Mouse (Mus musculus) frontal cortex, postnatal 14 days (tissue): Measurements from ENCODE around the gene Armcx1.
"Not testable (repeated sequence)": the region's sequence is repeated elsewhere in the genome, so short reads cannot be mapped to it uniquely, and the experiment has no call there.

ENCODE experiments used
- DNase-seq, 2 experiments: peaks; one replicate each; pipeline ENCODE4 v3.0.0; 2022; ENCODE audit warnings: low spot score in 2 of 2

The Armcx1 gene

DNA sequence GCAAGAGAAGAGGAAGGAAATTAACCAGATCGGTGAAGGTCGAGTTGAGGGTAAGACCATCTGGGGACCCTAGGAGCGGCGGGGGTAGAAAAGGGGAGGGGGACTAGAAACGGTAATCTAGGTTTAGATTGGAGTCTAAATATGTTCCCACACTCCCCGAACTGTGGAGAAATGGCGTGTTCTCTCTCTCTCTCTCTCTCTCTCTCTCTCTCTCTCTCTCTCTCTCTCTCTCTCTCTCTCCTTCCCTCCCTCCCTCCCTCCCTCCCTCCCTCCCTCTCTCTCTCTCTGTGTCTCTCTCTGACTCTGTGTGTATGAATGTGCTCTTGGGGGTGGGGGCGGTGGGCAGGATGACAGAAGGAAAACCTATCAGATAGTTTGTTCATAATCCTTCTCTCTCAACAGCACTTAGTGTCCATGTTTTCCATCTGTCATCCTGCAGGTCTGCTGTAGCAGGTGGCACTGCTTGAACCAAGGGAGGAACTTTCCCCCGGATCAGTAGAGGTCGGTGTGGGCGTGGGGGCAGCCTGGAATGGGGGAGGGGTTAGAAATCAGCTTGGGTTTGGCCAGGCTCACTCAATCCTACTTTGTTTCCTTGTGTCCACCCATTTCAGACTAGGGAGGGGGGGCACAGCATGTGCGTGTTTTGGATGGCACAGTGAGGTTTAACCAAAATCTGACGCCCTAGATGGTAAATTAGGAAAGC is 39.7 kb downstream of the Armcx1 start:
- no peak for DNase-seq

DNA sequence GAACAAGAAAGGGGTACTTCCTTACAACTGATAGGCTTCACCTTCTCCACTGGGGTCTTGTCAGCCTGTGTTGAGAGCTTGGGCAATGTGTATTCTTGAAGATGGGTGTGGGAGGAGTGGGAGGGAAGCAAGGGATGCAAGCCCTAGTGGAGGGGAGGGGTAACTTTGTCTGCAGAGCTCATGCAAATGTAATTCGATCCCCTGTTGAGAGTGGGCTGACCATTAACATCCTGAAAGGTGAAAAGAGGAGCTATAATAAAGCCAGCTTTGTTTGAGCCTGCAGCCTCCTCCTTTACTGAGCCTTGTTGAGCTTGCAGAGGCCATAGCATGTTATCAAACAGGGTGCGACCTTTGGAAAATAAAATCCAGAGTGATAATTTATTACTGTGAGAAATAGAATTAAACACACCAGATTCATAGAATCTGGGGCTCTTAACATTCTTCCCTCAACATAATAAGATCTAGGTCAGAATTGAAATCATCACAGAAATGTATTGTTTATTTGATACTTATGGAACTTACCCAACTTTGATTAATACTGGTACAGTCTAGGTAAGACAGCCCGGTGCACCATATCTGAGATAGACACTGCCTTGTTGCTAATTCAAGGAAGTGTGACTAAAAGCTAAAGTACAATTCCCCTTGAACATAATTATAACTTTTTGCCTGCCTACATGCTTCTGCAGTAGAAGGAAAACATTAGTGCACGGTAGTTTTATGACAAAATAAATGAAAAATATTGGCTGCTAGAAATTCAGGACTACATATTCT is 45.9 kb downstream of the Armcx1 start:
- not testable (repeated sequence) for DNase-seq
